Mouse (Mus musculus) embryo, embryonic 10 days (tissue): ENCODE data around the gene Hps3.
"Not testable (repeated sequence)": the region's sequence is repeated elsewhere in the genome, so short reads cannot be mapped to it uniquely, and the experiment has no call there.

Experiments
- DNase-seq: peaks from one replicate; pipeline ENCODE4 v3.0.0-alpha.2; 2015; ENCODE audit warnings: low spot score

The Hps3 gene

GRCm38 (mm10) chr3:20034719-20035404 lies at the start of gene Hps3:
Gene Hps3, minus strand, starts transcription at chr3:20035315.
- DNase-seq: peak; percentile 91

- DNase-seq: peak; percentile 7
These were observed 47.0 kb upstream of the Hps3 start for GRCm38 (mm10) chr3:20082161-20082560.

GRCm38 (mm10) chr3:20076145-20077053 lies 41.3 kb upstream of the Hps3 start:
- no peak for DNase-seq

- DNase-seq: no peak
These were observed 23.1 kb upstream of the Hps3 start for GRCm38 (mm10) chr3:20058197-20058541.

GRCm38 (mm10) chr3:20057306-20058196 lies 22.4 kb upstream of the Hps3 start, which contains the start of gene Hltf:
Gene Hltf, plus strand, starts transcription at chr3:20057811.
- peak; percentile 95 for DNase-seq

GRCm38 (mm10) chr3:20044736-20045135 lies 9.6 kb upstream of the Hps3 start:
- not testable (repeated sequence) for DNase-seq

GRCm38 (mm10) chr3:20041461-20041860 lies 6.3 kb upstream of the Hps3 start:
- not testable (repeated sequence) for DNase-seq

- DNase-seq: no peak
These were observed 954 bp upstream of the Hps3 start for GRCm38 (mm10) chr3:20036069-20036468.

- no peak for DNase-seq
These were observed 1.1 kb downstream of the Hps3 start for GRCm38 (mm10) chr3:20033761-20034718.

- DNase-seq: no peak
These were observed 4.3 kb downstream of the Hps3 start for GRCm38 (mm10) chr3:20030807-20031206.

- no peak for DNase-seq
These were observed 6.5 kb downstream of the Hps3 start for GRCm38 (mm10) chr3:20028640-20029039.

- DNase-seq: no peak
These were observed 7.3 kb downstream of the Hps3 start for GRCm38 (mm10) chr3:20027788-20028187.

GRCm38 (mm10) chr3:20026996-20027689 lies 8.0 kb downstream of the Hps3 start:
- DNase-seq: no peak

GRCm38 (mm10) chr3:20026481-20026880 lies 8.6 kb downstream of the Hps3 start:
- no peak for DNase-seq

GRCm38 (mm10) chr3:20023832-20024231 lies 11.3 kb downstream of the Hps3 start:
- DNase-seq: no peak

- DNase-seq: no peak
These were observed 17.0 kb downstream of the Hps3 start for GRCm38 (mm10) chr3:20018076-20018475.

GRCm38 (mm10) chr3:20014454-20014853 lies 20.7 kb downstream of the Hps3 start:
- no peak for DNase-seq

GRCm38 (mm10) chr3:20010905-20011304 lies 24.2 kb downstream of the Hps3 start:
- not testable (repeated sequence) for DNase-seq

GRCm38 (mm10) chr3:20010464-20010863 lies 24.7 kb downstream of the Hps3 start:
- DNase-seq: no peak

GRCm38 (mm10) chr3:20007759-20008158 lies 27.4 kb downstream of the Hps3 start:
- DNase-seq: no peak
